In the genomic region with DNA sequence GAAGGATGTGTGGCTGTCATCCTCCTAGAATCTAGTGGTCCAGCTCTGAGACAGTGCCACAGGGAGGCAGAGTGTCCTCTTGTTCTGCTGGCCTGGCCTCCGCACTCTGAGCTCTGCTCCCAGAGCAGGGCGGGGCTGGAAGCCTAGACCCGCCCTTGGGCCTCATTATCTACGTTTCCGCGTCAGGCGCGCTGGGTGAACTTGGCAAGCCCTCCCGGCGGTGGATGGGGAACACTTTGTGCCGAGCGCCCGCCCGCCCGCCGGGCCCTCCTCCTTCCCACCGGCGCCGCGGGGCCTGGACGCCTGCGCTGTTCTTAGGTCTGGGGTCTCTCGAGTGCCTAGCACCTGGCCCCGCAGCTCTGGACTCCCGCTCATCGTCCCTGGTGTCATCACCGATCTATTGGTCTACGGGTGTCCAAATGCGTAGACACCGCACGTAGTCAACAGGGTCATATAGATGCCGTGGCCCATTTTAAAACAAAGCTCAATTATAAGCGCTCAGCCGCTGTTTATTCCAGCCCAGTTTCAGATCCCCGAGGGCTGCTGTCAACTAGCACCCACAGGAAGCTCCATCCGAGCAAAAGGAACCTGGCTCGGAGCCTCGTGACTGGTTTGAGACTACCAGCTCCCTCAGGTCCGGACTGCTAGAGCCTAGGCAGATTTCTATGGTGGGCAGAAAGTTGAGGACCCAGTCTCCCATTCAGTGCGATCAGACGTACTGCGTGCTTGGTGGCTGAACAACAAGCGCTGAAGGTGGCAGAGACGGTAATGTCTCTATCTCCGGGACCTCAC, we compare ENCODE assay signal across 8 mouse cellular contexts. TPM values are rescaled to one million over a fixed set of nuclear protein-coding genes. Genes with fewer than 3 reads are reported as not detected.
DNase-seq lines count a peak whose midpoint lies in the region; ATAC-seq and TF ChIP-seq lines count a peak whose summit lies in the region.

No protein-coding gene starts in this region.

- peak overlapping the region; percentile 50 for H3K4me3 ChIP-seq in embryonic facial prominence, embryonic 11.5 days (ENCODE audit: low read depth, low read length)
- H3K4me3 ChIP-seq in intestine, postnatal 0 days (ENCODE audit: low read depth, low read length), result peak overlapping the region; percentile 46

- no peaks in the 10 kb centered on the region for H3K9me3 ChIP-seq in embryonic facial prominence, embryonic 11.5 days (replicated peaks; ENCODE audit: control insufficient read depth, low read length)
- H3K9me3 ChIP-seq in intestine, postnatal 0 days (ENCODE audit: control insufficient read depth), result no peaks in the 10 kb centered on the region

- H3K9ac ChIP-seq in embryonic facial prominence, embryonic 11.5 days (replicated peaks; ENCODE audit: low read length), result peak overlapping the region; percentile 55
- H3K9ac ChIP-seq in intestine, postnatal 0 days (ENCODE audit: low read depth, low read length), result peak overlapping the region; percentile 45

- peaks cover 29% of the 10 kb centered on the region for H3K27me3 ChIP-seq in embryonic facial prominence, embryonic 11.5 days (ENCODE audit: control insufficient read depth, insufficient read depth, low read length)
- H3K27me3 ChIP-seq in intestine, postnatal 0 days (replicated peaks; ENCODE audit: control insufficient read depth, insufficient read depth, low read length), result peaks cover 22% of the 10 kb centered on the region

- H3K4me2 ChIP-seq in embryonic facial prominence, embryonic 11.5 days (ENCODE audit: low read depth, low read length), result peak overlapping the region; percentile 98
- H3K4me2 ChIP-seq in intestine, postnatal 0 days (replicated peaks; ENCODE audit: low read depth), result peak overlapping the region; percentile 83

- H3K27ac ChIP-seq in embryonic facial prominence, embryonic 11.5 days (replicated peaks; ENCODE audit: low read depth, low read length), result no peak overlapping the region
- H3K27ac ChIP-seq in intestine, postnatal 0 days (ENCODE audit: low read depth, low read length), result peak overlapping the region; percentile 57

- H3K36me3 ChIP-seq in embryonic facial prominence, embryonic 11.5 days (replicated peaks; ENCODE audit: control insufficient read depth, insufficient read depth, low read depth, low read length), result no peaks in the 10 kb centered on the region
- H3K36me3 ChIP-seq in intestine, postnatal 0 days (ENCODE audit: control insufficient read depth, insufficient read depth), result no peaks in the 10 kb centered on the region

- peaks cover 5% of the 10 kb centered on the region; the same call in 1 of the 2 replicates for H3K4me1 ChIP-seq in embryonic facial prominence, embryonic 11.5 days (ENCODE audit: control insufficient read depth, insufficient read depth, low read length)
- no peaks in the 10 kb centered on the region for H3K4me1 ChIP-seq in intestine, postnatal 0 days (replicated peaks; ENCODE audit: control insufficient read depth, insufficient read depth, low read length)

- intact Hi-C loops in left cerebral cortex, postnatal 25 days (cut with DNase I), result loop anchor here (5.0 kb wide), 1 partner anchor 57 kb away; no protein-coding TSS in a partner anchor

- peak; percentile 93 for DNase-seq in adrenal gland, postnatal 10 days
- DNase-seq in embryonic facial prominence, embryonic 11.5 days (ENCODE audit: low spot score), result peak; percentile 81
- DNase-seq in left cerebral cortex, postnatal 25 days (ENCODE audit: low spot score in 2 of 2), result peak; percentile 53 to 57
- peak; percentile 42 for DNase-seq in right cerebral cortex, postnatal 14 days
- DNase-seq in urinary bladder, postnatal 36 days (ENCODE audit: low spot score in 2 of 2), result peak; percentile 85 to 92

- under 1% methylated on average over 45 of the region's 45 CpGs for WGBS in embryonic facial prominence, embryonic 11.5 days
- under 1% methylated on average over 45 of the region's 45 CpGs for WGBS in intestine, postnatal 0 days

- TF ChIP-seq CTCF in intestine, postnatal 0 days (IDR thresholded peaks at IDR 0.05; ENCODE audit: low read depth), result peak; percentile 69

- ATAC-seq in embryonic facial prominence, embryonic 11.5 days (replicated peaks; ENCODE audit: insufficient number of reproducible peaks, low FRiP score, low TSS enrichment, low read depth), result peak; percentile 67
- peak; percentile 82 for ATAC-seq in granulocyte monocyte progenitor cell, adult 5-6 weeks (replicated peaks; ENCODE audit: poor library complexity, severe bottlenecking)
- ATAC-seq in intestine, postnatal 0 days, result peak; percentile 88
- ATAC-seq in megakaryocyte-erythroid progenitor cell, adult 5-6 weeks (replicated peaks; ENCODE audit: low FRiP score, low TSS enrichment, poor library complexity, severe bottlenecking), result peak; percentile 97

RNA-seq across cellular contexts. Expression of a gene that starts 3.6 kb away (rescaled TPM):
- 1 to 10 TPM; 4.3 to 4.5 TPM for total RNA-seq in adrenal gland, postnatal 10 days (2021)
- polyA plus RNA-seq in embryonic facial prominence, embryonic 11.5 days (2014; fragmentation: Nextera tagmentation; extraction: Ambion mirVana), result 0.52 and 1.1 TPM in 2 replicates
- not detected in 2 replicates for total RNA-seq in granulocyte monocyte progenitor cell, adult 5-6 weeks (2014; fragmentation: Nextera tagmentation)
- total RNA-seq in granulocyte monocyte progenitor cell, adult 5-6 weeks (2017), result not detected in 2 replicates
- 0.68 and 0.69 TPM in 2 replicates for polyA plus RNA-seq in intestine, postnatal 0 days (2015; fragmentation: Nextera tagmentation; extraction: Ambion mirVana)
- 1 to 10 TPM; 1.6 to 1.8 TPM for total RNA-seq in left cerebral cortex, postnatal 25 days (2021)
- not detected in 2 replicates for total RNA-seq in megakaryocyte-erythroid progenitor cell, adult 5-6 weeks (2014; fragmentation: Nextera tagmentation)
- not detected in 2 replicates for total RNA-seq in megakaryocyte-erythroid progenitor cell, adult 5-6 weeks (2017)

RNA-seq across cellular contexts. Expression of a gene that starts 19.9 kb away (rescaled TPM):
- 10 to 100 TPM; 11.9 to 14.3 TPM for total RNA-seq in adrenal gland, postnatal 10 days (2021)
- polyA plus RNA-seq in embryonic facial prominence, embryonic 11.5 days (2014; fragmentation: Nextera tagmentation; extraction: Ambion mirVana), result 13.1 and 15.4 TPM in 2 replicates
- 22.6 and 23.4 TPM in 2 replicates for total RNA-seq in granulocyte monocyte progenitor cell, adult 5-6 weeks (2014; fragmentation: Nextera tagmentation)
- 12.1 and 15.2 TPM in 2 replicates for total RNA-seq in granulocyte monocyte progenitor cell, adult 5-6 weeks (2017)
- polyA plus RNA-seq in intestine, postnatal 0 days (2015; fragmentation: Nextera tagmentation; extraction: Ambion mirVana), result 2.4 and 2.6 TPM in 2 replicates
- total RNA-seq in left cerebral cortex, postnatal 25 days (2021), result 10 to 100 TPM; 13.7 to 14.4 TPM
- total RNA-seq in megakaryocyte-erythroid progenitor cell, adult 5-6 weeks (2014; fragmentation: Nextera tagmentation), result 20.9 and 41.3 TPM in 2 replicates
- total RNA-seq in megakaryocyte-erythroid progenitor cell, adult 5-6 weeks (2017), result 16.0 and 26.4 TPM in 2 replicates

Comparison
In these comparisons a context has a peak if more than half of its experiments do, and no peak if none do; other contexts are left out.
1. DNase-seq: peak in every context shown above with its lines; median percentile 93 in adrenal gland, postnatal 10 days; 88 in urinary bladder, postnatal 36 days; 81 in embryonic facial prominence, embryonic 11.5 days; 55 in left cerebral cortex, postnatal 25 days; 42 in right cerebral cortex, postnatal 14 days.